Mouse (Mus musculus) cortical plate, adult 2 months (tissue): ENCODE data around the gene Atp8a1. TPM values are rescaled to one million over a fixed set of nuclear protein-coding genes. Genes with fewer than 3 reads are reported as not detected.

Experiments used
- H3K27ac ChIP-seq: fragments of 200-500 bp; 2 replicates; pipeline ENCODE4 v1.5.1; 2012; ENCODE audit warnings: low read length, control low read depth, inconsistent platforms; ENCODE audit not compliant: insufficient read depth
- H3K4me1 ChIP-seq: fragments of 200-500 bp; 2 replicates; pipeline ENCODE4 v1.6.1; 2011; ENCODE audit warnings: low read length; ENCODE audit not compliant: control insufficient read depth, insufficient read depth
- H3K4me3 ChIP-seq: fragments of 200-500 bp; 2 replicates; pipeline ENCODE4 v1.5.1; 2011; ENCODE audit warnings: mild to moderate bottlenecking, low read length, control low read depth; ENCODE audit not compliant: insufficient read depth
- CTCF ChIP-seq: fragments of 200-500 bp; IDR thresholded peaks from 2 replicates; pipeline ENCODE4 v1.5.1; 2011; ENCODE audit warnings: mild to moderate bottlenecking, control low read depth, low read length; ENCODE audit not compliant: insufficient read depth; ENCODE audit errors: extremely low read depth
- POLR2A ChIP-seq: fragments of 200-500 bp; IDR thresholded peaks from 2 replicates; pipeline ENCODE4 v1.6.1; 2011; ENCODE audit warnings: mild to moderate bottlenecking, low read length, control low read depth; ENCODE audit not compliant: insufficient read depth; ENCODE audit errors: extremely low read depth
- polyA plus RNA-seq: library from polyadenylated mRNA; depleted of rRNA; stranded (reverse); fragments of >200 nt; gene quantifications from 2 replicates; pipeline ENCODE4 v1.2.3, GENCODE M21; 2012

The Atp8a1 gene
- polyA plus RNA-seq, 1 experiment: 70.3 TPM

GRCm38 (mm10) chr5:67629440-67629839 lies 217.8 kb downstream of the Atp8a1 start:
- TF ChIP-seq CTCF (no peak), POLR2A (no peak)
- H3K27ac ChIP-seq: no peak overlapping the region
- H3K4me3 ChIP-seq: no peak overlapping the region
- H3K4me1 ChIP-seq: no peaks in the 10 kb centered on the region

- Histone ChIP-seq H3K4me1 (no peaks in the 10 kb centered on the region), H3K27ac (no peak overlapping the region), H3K4me3 (no peak overlapping the region)
- TF ChIP-seq POLR2A: no peak
- TF ChIP-seq CTCF: no peak
Observed at GRCm38 (mm10) chr5:67628180-67628940, 218.9 kb downstream of the Atp8a1 start.

GRCm38 (mm10) chr5:67621230-67621629 lies 226.0 kb downstream of the Atp8a1 start:
- H3K27ac ChIP-seq: no peak overlapping the region
- H3K4me1 ChIP-seq: no peaks in the 10 kb centered on the region
- H3K4me3 ChIP-seq: no peak overlapping the region
- TF ChIP-seq CTCF: no peak
- no peak for TF ChIP-seq POLR2A

GRCm38 (mm10) chr5:67609520-67609837 lies 237.8 kb downstream of the Atp8a1 start:
- no peak overlapping the region for H3K27ac ChIP-seq
- TF ChIP-seq POLR2A (no peak), CTCF (no peak)
- no peak overlapping the region for H3K4me3 ChIP-seq
- no peaks in the 10 kb centered on the region for H3K4me1 ChIP-seq

GRCm38 (mm10) chr5:67608674-67609519 lies 238.3 kb downstream of the Atp8a1 start:
- no peaks in the 10 kb centered on the region for H3K4me1 ChIP-seq
- no peak for TF ChIP-seq POLR2A
- TF ChIP-seq CTCF: no peak
- 0 out of 2 replicates have a peak overlapping the region, but pooled peaks have one; percentile 10 for H3K4me3 ChIP-seq
- H3K27ac ChIP-seq: no peak overlapping the region

GRCm38 (mm10) chr5:67607804-67608673 lies 239.2 kb downstream of the Atp8a1 start, which contains the start of gene Shisa3:
Gene Shisa3 (plus strand): TSS chr5:67607882.
- Histone ChIP-seq H3K27ac (no peak within 1 kb of the TSS), H3K4me3 (0 out of 2 replicates have a peak within 1 kb of the TSS, but pooled peaks have one; percentile 10), H3K4me1 (no peaks in the 10 kb centered on the region)
- TF ChIP-seq CTCF: no peak

GRCm38 (mm10) chr5:67606916-67607803 lies 240.1 kb downstream of the Atp8a1 start:
- no peak overlapping the region for H3K27ac ChIP-seq
- H3K4me3 ChIP-seq: 0 out of 2 replicates have a peak overlapping the region, but pooled peaks have one; percentile 10
- no peak for TF ChIP-seq CTCF
- H3K4me1 ChIP-seq: no peaks in the 10 kb centered on the region

GRCm38 (mm10) chr5:67605951-67606350 lies 241.3 kb downstream of the Atp8a1 start:
- no peak overlapping the region for H3K27ac ChIP-seq
- H3K4me3 ChIP-seq: no peak overlapping the region
- TF ChIP-seq POLR2A (no peak), CTCF (no peak)
- no peaks in the 10 kb centered on the region for H3K4me1 ChIP-seq
